Mouse (Mus musculus) B cell, adult 2 months (primary cell): ENCODE results near the gene Nin.
A peak's percentile ranks its signal among the peaks of the same experiment; 100 is the strongest.
"Not testable (repeated sequence)": the region's sequence is repeated elsewhere in the genome, so short reads cannot be mapped to it uniquely, and the experiment has no call there.

Experiments used
- DNase-seq, 2 experiments: peaks; one replicate each; pipeline ENCODE4 v3.0.0; 2022

Nin gene

GRCm38 (mm10) chr12:70113351-70113750 lies at the start of gene Nin:
Gene Nin (minus strand): TSS chr12:70113717.
- no peak for DNase-seq

GRCm38 (mm10) chr12:70161057-70161456 lies 47.5 kb upstream of the Nin start:
- DNase-seq, result no peak

- DNase-seq, result no peak
Observed at GRCm38 (mm10) chr12:70157292-70158066, 44.0 kb upstream of the Nin start.

GRCm38 (mm10) chr12:70156222-70156621 lies 42.7 kb upstream of the Nin start:
- no peak for DNase-seq

GRCm38 (mm10) chr12:70153842-70154241 lies 40.3 kb upstream of the Nin start, which contains the start of gene Abhd12b:
Gene Abhd12b (plus strand): TSS chr12:70154142.
- DNase-seq, result no peak

GRCm38 (mm10) chr12:70148631-70149265 lies 35.2 kb upstream of the Nin start:
- peak in 1 of 2 experiments; percentile 12 for DNase-seq

GRCm38 (mm10) chr12:70147986-70148630 lies 34.6 kb upstream of the Nin start:
- DNase-seq, result peak in 1 of 2 experiments; percentile 18

GRCm38 (mm10) chr12:70145586-70145985 lies 32.1 kb upstream of the Nin start:
- DNase-seq, result no peak

- peak; percentile 79 to 83 for DNase-seq
Observed at GRCm38 (mm10) chr12:70144637-70145448, 31.3 kb upstream of the Nin start.

GRCm38 (mm10) chr12:70144106-70144587 lies 30.6 kb upstream of the Nin start:
- DNase-seq, result not testable (repeated sequence)

GRCm38 (mm10) chr12:70140993-70141576 lies 27.6 kb upstream of the Nin start:
- DNase-seq, result peak; percentile 11 to 19

- DNase-seq, result peak; percentile 55 to 59
Observed at GRCm38 (mm10) chr12:70140542-70140941, 27.0 kb upstream of the Nin start.

- no peak for DNase-seq
Observed at GRCm38 (mm10) chr12:70139871-70140270, 26.4 kb upstream of the Nin start.

GRCm38 (mm10) chr12:70137626-70138025 lies 24.1 kb upstream of the Nin start:
- no peak for DNase-seq

- DNase-seq, result peak; percentile 16 to 17
Observed at GRCm38 (mm10) chr12:70137095-70137494, 23.6 kb upstream of the Nin start.

- DNase-seq, result peak; percentile 73 to 79
Observed at GRCm38 (mm10) chr12:70136185-70136756, 22.8 kb upstream of the Nin start.

GRCm38 (mm10) chr12:70134627-70135235 lies 21.2 kb upstream of the Nin start:
- DNase-seq, result no peak

GRCm38 (mm10) chr12:70131042-70131675 lies 17.6 kb upstream of the Nin start:
- no peak for DNase-seq

GRCm38 (mm10) chr12:70129105-70129504 lies 15.6 kb upstream of the Nin start:
- DNase-seq, result peak; percentile 20 to 37

- no peak for DNase-seq
Observed at GRCm38 (mm10) chr12:70126626-70127025, 13.1 kb upstream of the Nin start.

- DNase-seq, result peak in 1 of 2 experiments; percentile 31
Observed at GRCm38 (mm10) chr12:70119552-70119951, 6.0 kb upstream of the Nin start.
